Mouse (Mus musculus): ENCODE data around the gene Mapk1ip1. TPM values are rescaled to one million over a fixed set of nuclear protein-coding genes. Genes with fewer than 3 reads are reported as not detected.

The Mapk1ip1 gene
- polyA plus RNA-seq, 1 experiment from 2014 or later: 13.0 TPM

DNA sequence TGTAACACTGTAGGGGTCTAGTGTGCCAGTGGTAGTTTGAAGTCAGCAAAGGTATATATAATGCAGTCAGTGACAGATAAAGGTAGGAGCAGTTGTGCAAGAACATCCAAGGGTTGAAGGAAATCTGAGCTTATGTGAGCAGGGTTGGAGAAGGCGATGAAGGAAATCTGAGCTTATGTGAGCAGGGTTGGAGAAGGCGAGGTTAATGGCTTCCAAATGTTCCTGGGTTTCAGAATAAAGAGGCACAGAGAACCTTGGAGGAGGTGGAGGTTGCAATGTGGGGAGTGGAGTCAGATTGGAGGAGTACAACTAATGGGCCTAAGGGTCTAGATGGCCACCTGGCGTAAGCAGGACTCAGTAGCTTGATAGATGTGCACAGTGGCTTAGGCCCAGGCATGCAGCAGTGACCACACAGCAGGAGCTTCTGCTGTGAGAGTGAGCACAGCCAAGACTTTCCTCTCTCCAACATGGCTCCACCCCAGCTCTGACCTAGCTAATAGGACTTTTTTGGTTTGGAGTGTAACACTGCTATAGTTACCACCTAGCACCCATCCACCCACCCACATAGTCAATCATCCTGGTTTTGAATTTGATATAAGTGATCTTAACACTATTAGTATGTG, 18.0 kb upstream of the Mapk1ip1 start:
- H3K27me3 ChIP-seq (ENCODE audit: control insufficient read depth, insufficient read depth, low read length): no peaks in the 10 kb centered on the region
- H3K36me3 ChIP-seq (ENCODE audit: control insufficient read depth, insufficient read depth, low read length): peaks cover 2% of the 10 kb centered on the region; the same call in 1 of the 2 replicates
- DNase-seq (ENCODE audit: low spot score) (peak; percentile 47), ATAC-seq (replicated peaks; ENCODE audit: low FRiP score) (no peak)
- WGBS: 85% methylated on average over 3 of the region's 3 CpGs
- no peak overlapping the region for H3K9ac ChIP-seq (ENCODE audit: low read length)
- no peak overlapping the region for H3K4me3 ChIP-seq (ENCODE audit: low read depth, low read length)
- no peaks in the 10 kb centered on the region for H3K9me3 ChIP-seq (ENCODE audit: control insufficient read depth, low read length)
- H3K4me2 ChIP-seq (ENCODE audit: low read depth, low read length, severe bottlenecking): no peak overlapping the region
- H3K4me1 ChIP-seq (replicated peaks; ENCODE audit: control insufficient read depth, insufficient read depth, low read length): no peaks in the 10 kb centered on the region
- no peak overlapping the region for H3K27ac ChIP-seq (ENCODE audit: low read depth, low read length)

DNA sequence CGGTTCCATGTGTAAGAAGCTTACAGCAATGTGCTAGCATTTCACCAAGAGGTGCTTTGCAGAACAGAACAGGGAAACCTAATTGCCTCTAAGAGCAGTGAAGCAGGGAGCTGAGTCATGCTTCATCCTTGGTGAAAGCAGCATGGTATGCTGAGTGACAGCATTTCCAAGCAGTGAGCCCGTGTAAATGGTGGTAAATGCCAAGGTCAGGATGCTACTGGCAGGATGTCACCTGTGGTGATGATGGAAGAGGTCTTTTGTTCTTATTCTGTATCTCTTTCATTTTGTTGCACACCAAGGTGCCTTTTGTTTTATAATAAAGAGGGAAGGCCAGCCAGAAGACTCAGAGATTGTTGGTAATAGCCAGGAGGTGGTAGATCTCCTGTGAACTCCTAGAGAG, 10.6 kb upstream of the Mapk1ip1 start:
- ATAC-seq (replicated peaks; ENCODE audit: low FRiP score): no peak
- H3K27me3 ChIP-seq (ENCODE audit: control insufficient read depth, insufficient read depth, low read length): no peaks in the 10 kb centered on the region
- no peaks in the 10 kb centered on the region for H3K4me1 ChIP-seq (replicated peaks; ENCODE audit: control insufficient read depth, insufficient read depth, low read length)
- no peak overlapping the region for H3K4me2 ChIP-seq (ENCODE audit: low read depth, low read length, severe bottlenecking)
- H3K9ac ChIP-seq (ENCODE audit: low read length): no peak overlapping the region
- no peak overlapping the region for H3K27ac ChIP-seq (ENCODE audit: low read depth, low read length)
- H3K36me3 ChIP-seq (ENCODE audit: control insufficient read depth, insufficient read depth, low read length): peaks cover 3% of the 10 kb centered on the region; the same call in 1 of the 2 replicates
- peak; percentile 24 for DNase-seq (ENCODE audit: low spot score)
- no peak overlapping the region for H3K4me3 ChIP-seq (ENCODE audit: low read depth, low read length)
- no peaks in the 10 kb centered on the region for H3K9me3 ChIP-seq (ENCODE audit: control insufficient read depth, low read length)
- WGBS: 75% methylated on average over 2 of the region's 2 CpGs

DNA sequence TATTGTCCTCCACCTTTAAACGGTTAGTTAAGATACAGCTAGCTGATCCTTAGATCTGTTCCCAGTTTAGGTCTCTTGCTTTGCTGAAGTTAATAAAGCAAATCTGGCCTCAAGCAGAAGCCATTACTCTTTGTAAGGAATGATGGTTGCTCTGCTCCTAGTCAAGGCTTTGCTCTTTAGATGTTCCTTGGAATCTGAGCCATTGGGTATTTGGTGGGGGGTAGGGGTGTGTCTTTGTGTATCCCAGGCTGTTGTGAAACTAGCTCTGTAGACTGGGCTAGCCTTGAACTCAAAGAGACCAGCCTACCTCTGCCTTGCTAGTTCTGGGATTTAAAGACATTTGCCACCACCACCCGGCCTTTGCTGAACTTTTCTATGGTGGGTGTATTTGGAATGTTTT, 8.1 kb upstream of the Mapk1ip1 start:
- H3K4me2 ChIP-seq (ENCODE audit: low read depth, low read length, severe bottlenecking): no peak overlapping the region
- WGBS: 99% methylated on average over 2 of the region's 2 CpGs
- peaks cover 3% of the 10 kb centered on the region; the same call in 1 of the 2 replicates for H3K36me3 ChIP-seq (ENCODE audit: control insufficient read depth, insufficient read depth, low read length)
- H3K4me3 ChIP-seq (ENCODE audit: low read depth, low read length): no peak overlapping the region
- H3K27ac ChIP-seq (ENCODE audit: low read depth, low read length): no peak overlapping the region
- H3K27me3 ChIP-seq (ENCODE audit: control insufficient read depth, insufficient read depth, low read length): no peaks in the 10 kb centered on the region
- DNase-seq (ENCODE audit: low spot score) (no peak), ATAC-seq (replicated peaks; ENCODE audit: low FRiP score) (no peak)
- no peaks in the 10 kb centered on the region for H3K4me1 ChIP-seq (replicated peaks; ENCODE audit: control insufficient read depth, insufficient read depth, low read length)
- H3K9ac ChIP-seq (ENCODE audit: low read length): no peak overlapping the region
- no peaks in the 10 kb centered on the region for H3K9me3 ChIP-seq (ENCODE audit: control insufficient read depth, low read length)

DNA sequence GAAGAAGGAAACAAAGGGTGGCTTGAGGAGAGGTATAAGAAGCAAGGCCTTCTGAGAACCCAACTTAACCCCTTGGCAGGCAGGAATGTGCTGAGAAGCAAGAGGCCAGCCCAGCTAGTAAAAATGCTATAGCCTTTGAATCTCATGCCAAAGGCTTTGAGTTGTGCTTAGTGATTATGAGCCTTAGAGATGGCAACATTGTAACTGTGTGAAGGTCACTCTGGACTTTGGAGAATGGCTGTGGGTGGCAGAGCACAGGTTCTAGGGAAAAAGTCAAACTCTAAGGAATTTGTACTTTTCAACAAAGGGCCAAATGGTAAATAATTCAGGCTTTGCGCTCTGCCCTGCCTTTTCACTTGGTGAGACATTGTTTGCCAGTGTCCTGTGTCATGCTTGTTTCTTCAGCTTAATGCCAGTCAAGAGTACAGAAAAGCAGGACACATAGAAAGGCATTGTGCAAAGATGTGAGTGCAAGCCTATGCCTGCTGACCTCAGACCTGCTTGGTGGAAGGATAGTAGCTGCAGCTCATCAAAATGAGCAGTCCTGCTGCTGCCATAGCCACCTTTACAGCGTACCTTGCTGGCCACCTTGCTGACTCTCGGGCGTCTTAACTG, 7.5 kb upstream of the Mapk1ip1 start:
- Histone ChIP-seq H3K36me3 (ENCODE audit: control insufficient read depth, insufficient read depth, low read length) (peaks cover 3% of the 10 kb centered on the region; the same call in 1 of the 2 replicates), H3K9ac (ENCODE audit: low read length) (no peak overlapping the region), H3K4me3 (ENCODE audit: low read depth, low read length) (no peak overlapping the region), H3K27ac (ENCODE audit: low read depth, low read length) (no peak overlapping the region), H3K9me3 (ENCODE audit: control insufficient read depth, low read length) (no peaks in the 10 kb centered on the region), H3K4me2 (ENCODE audit: low read depth, low read length, severe bottlenecking) (no peak overlapping the region), H3K4me1 (replicated peaks; ENCODE audit: control insufficient read depth, insufficient read depth, low read length) (no peaks in the 10 kb centered on the region; the same call in 1 of the 2 replicates), H3K27me3 (ENCODE audit: control insufficient read depth, insufficient read depth, low read length) (no peaks in the 10 kb centered on the region)
- 97% methylated on average over 4 of the region's 4 CpGs for WGBS
- ATAC-seq (replicated peaks; ENCODE audit: low FRiP score): no peak
- DNase-seq (ENCODE audit: low spot score): peak; percentile 32

DNA sequence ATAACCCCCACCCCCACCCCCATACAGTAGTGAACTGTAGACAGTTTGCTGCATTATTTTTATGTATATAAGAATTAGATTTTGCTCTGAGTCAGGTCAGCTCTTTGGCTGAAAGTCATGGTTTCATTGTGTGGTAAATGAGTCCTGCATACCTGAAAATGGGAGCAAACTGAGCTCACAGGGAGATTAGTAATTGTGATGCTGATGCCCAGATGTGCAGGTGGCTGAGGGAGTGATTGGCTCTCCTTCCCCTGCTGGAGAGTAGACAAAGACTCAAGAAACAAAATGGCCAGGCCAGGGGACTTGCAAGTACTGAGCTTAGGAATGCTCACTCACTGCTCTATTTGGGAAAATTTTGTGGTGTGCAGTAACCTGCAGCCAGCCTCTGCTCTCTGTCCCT, 4.0 kb upstream of the Mapk1ip1 start:
- no peak overlapping the region for H3K9ac ChIP-seq (ENCODE audit: low read length)

DNA sequence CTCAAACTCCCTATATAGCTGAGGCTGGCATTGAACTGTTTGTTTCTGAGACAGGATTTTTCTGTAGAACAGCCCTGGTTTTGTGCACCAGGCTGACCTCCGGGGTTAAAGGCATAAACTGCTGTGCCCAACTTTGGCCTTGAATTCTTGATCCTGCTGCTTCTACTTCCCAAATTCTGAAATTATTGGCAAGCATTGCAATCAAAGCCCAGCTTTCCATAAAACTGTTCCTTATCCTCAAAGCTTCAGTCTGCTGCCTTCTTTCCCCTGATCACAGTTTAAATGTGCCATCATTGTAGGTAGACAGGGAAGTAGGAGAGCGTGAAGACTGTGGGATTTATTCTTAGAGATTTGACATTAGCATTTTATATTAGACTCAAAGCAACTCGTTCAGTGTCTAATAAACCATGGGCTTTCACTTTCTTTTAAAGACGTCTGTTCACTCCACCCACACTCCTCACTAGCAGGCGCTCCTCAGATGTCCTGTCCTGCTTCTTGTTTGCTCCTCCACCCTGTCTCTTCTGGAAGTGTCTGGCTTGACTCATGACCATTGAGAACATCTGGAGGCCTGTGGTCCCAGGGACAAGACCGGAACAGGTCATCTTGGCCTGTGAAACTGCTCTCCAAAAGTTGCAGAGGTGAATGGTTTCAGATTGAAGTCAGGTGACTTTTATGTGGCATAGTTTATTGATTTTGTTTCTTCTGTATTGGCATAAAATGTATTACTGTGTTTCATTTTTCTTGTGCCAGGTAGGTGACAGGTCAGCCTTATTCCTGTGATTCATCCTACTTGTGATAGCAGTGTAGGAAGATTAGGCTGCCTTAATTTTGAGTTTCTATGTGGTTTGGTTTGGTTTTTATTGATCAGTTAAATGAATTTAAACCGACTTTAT, 2.2 kb upstream of the Mapk1ip1 start:
- peaks cover 14% of the 10 kb centered on the region for H3K4me1 ChIP-seq (replicated peaks; ENCODE audit: control insufficient read depth, insufficient read depth, low read length)
- H3K36me3 ChIP-seq (ENCODE audit: control insufficient read depth, insufficient read depth, low read length): no peaks in the 10 kb centered on the region; the same call in 1 of the 2 replicates
- no peak for ATAC-seq (replicated peaks; ENCODE audit: low FRiP score)
- H3K9me3 ChIP-seq (ENCODE audit: control insufficient read depth, low read length): no peaks in the 10 kb centered on the region
- no peak overlapping the region; the same call in 1 of the 2 replicates for H3K9ac ChIP-seq (ENCODE audit: low read length)
- H3K27ac ChIP-seq (ENCODE audit: low read depth, low read length): no peak overlapping the region
- H3K27me3 ChIP-seq (ENCODE audit: control insufficient read depth, insufficient read depth, low read length): no peaks in the 10 kb centered on the region
- no peak overlapping the region; the same call in 1 of the 2 replicates for H3K4me3 ChIP-seq (ENCODE audit: low read depth, low read length)
- 83% methylated on average over 7 of the region's 7 CpGs for WGBS
- H3K4me2 ChIP-seq (ENCODE audit: low read depth, low read length, severe bottlenecking): peak overlapping the region; percentile 84
- DNase-seq (ENCODE audit: low spot score): peak; percentile 26

More for the DNA sequence above, 4.0 kb upstream of the Mapk1ip1 start:
- no peak overlapping the region for H3K4me3 ChIP-seq (ENCODE audit: low read depth, low read length)
- no peak overlapping the region for H3K27ac ChIP-seq (ENCODE audit: low read depth, low read length)
- peaks cover 10% of the 10 kb centered on the region for H3K4me1 ChIP-seq (replicated peaks; ENCODE audit: control insufficient read depth, insufficient read depth, low read length)
- no peaks in the 10 kb centered on the region for H3K27me3 ChIP-seq (ENCODE audit: control insufficient read depth, insufficient read depth, low read length)
- DNase-seq (ENCODE audit: low spot score) (peak; percentile 28), ATAC-seq (replicated peaks; ENCODE audit: low FRiP score) (no peak)
- no peak overlapping the region for H3K4me2 ChIP-seq (ENCODE audit: low read depth, low read length, severe bottlenecking)
- no peaks in the 10 kb centered on the region for H3K9me3 ChIP-seq (ENCODE audit: control insufficient read depth, low read length)
- no peaks in the 10 kb centered on the region; the same call in 1 of the 2 replicates for H3K36me3 ChIP-seq (ENCODE audit: control insufficient read depth, insufficient read depth, low read length)

DNA sequence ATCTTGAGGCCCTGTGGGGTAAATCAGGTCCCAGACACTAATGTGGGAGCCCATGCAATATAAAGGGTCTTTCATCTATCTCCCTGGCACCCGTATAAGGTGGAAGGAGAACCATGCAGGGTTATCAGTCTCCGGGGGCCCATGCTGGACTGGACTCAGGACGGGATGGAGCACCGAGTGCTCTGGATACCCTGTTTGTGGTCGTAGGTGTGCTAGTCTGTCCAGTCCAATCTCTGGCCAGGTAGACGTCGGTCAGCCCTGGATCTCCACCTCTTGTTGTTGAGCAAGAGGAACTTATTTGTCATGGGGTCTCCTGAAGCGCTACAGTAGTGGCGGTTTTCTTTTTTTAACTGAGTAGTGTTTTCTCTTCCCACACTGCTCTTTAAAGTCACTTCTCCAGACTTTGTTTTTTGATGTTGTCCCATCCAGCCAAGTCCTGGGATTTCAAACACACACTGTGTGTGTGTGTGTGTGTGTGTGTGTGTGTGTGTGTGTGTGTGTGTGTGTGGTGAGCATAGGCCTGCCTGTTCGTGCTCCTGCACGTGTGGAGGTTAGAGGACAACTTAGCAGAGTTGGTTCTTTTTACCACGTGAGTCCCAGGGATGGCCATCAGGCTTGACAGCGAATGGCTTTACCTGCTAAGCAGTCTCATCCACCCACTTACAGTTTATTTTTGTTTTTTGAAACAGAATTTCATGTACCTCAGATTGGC, 1.4 kb upstream of the Mapk1ip1 start:
- Histone ChIP-seq H3K27me3 (ENCODE audit: control insufficient read depth, insufficient read depth, low read length) (no peaks in the 10 kb centered on the region), H3K36me3 (ENCODE audit: control insufficient read depth, insufficient read depth, low read length) (no peaks in the 10 kb centered on the region), H3K9ac (ENCODE audit: low read length) (peak overlapping the region; percentile 93), H3K4me3 (ENCODE audit: low read depth, low read length) (peak overlapping the region; percentile 99), H3K4me2 (ENCODE audit: low read depth, low read length, severe bottlenecking) (peak overlapping the region; percentile 84), H3K9me3 (ENCODE audit: control insufficient read depth, low read length) (no peaks in the 10 kb centered on the region), H3K4me1 (replicated peaks; ENCODE audit: control insufficient read depth, insufficient read depth, low read length) (peaks cover 14% of the 10 kb centered on the region), H3K27ac (ENCODE audit: low read depth, low read length) (no peak overlapping the region)
- ATAC-seq (replicated peaks; ENCODE audit: low FRiP score): no peak
- WGBS: 52% methylated on average over 13 of the region's 13 CpGs
- DNase-seq (ENCODE audit: low spot score): no peak

DNA sequence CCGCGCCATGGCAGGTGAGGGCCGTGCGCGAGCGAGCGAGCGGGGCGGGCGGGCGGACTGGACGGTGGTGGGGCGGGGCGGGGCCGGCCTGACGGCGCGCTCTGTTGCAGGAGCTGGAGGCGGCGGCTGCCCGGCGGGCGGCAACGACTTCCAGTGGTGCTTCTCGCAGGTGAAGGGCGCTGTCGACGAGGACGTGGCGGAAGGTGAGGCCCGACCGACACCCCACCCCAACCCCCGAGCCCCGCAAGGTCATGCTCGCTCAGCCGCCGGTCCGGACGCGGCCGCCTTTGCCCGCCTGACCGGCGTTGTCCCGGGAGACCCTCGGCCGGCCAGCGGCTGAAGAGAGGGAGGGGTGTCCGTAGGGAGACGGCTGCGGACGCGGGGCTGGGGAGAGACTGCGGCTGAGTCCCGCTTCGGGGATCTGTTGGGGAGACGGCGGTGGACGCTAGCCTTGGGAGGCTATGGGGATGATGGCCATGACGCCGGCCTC, 474 bp upstream of the Mapk1ip1 start:
- Histone ChIP-seq H3K9me3 (ENCODE audit: control insufficient read depth, low read length) (no peaks in the 10 kb centered on the region), H3K4me1 (replicated peaks; ENCODE audit: control insufficient read depth, insufficient read depth, low read length) (peaks cover 14% of the 10 kb centered on the region), H3K4me3 (ENCODE audit: low read depth, low read length) (peak overlapping the region; percentile 99), H3K27me3 (ENCODE audit: control insufficient read depth, insufficient read depth, low read length) (no peaks in the 10 kb centered on the region), H3K27ac (ENCODE audit: low read depth, low read length) (peak overlapping the region; percentile 86), H3K4me2 (ENCODE audit: low read depth, low read length, severe bottlenecking) (peak overlapping the region; percentile 84), H3K9ac (ENCODE audit: low read length) (peak overlapping the region; percentile 93), H3K36me3 (ENCODE audit: control insufficient read depth, insufficient read depth, low read length) (no peaks in the 10 kb centered on the region)
- under 1% methylated on average over 42 of the region's 61 CpGs for WGBS
- peak; percentile 87 for ATAC-seq (replicated peaks; ENCODE audit: low FRiP score)
- peak; percentile 72 for DNase-seq (ENCODE audit: low spot score)

Measured in forebrain, embryonic 11.5 days (tissue).